Mouse (Mus musculus): ENCODE results near the gene Armc7. TPM values are rescaled to one million over a fixed set of nuclear protein-coding genes. Genes with fewer than 3 reads are reported as not detected.
A peak's percentile ranks its signal among the peaks of the same experiment; 100 is the strongest.

Armc7 gene
- polyA plus RNA-seq (2015; fragmentation: Nextera tagmentation; extraction: Ambion mirVana) = 6.6 and 8.0 TPM in 2 replicates

GRCm38 (mm10) chr11:115475025-115475757 is at the start of gene Armc7:
Armc7 (plus strand) TSS chr11:115475667.
- peak within 1 kb of the TSS; percentile 51 for H3K27ac ChIP-seq
- no peaks in the 10 kb centered on the region for H3K36me3 ChIP-seq
- ATAC-seq = peak; percentile 97
- no peaks in the 10 kb centered on the region for H3K9me3 ChIP-seq
- peak within 1 kb of the TSS; percentile 77 for H3K9ac ChIP-seq
- peak within 1 kb of the TSS; percentile 84 for H3K4me3 ChIP-seq (replicated peaks)
- WGBS = under 1% methylated on average over 26 of the region's 26 CpGs
- no peaks in the 10 kb centered on the region for H3K27me3 ChIP-seq (replicated peaks)
- peak within 1 kb of the TSS; percentile 88 for H3K4me2 ChIP-seq (replicated peaks)
- H3K4me1 ChIP-seq (replicated peaks) = peaks cover 23% of the 10 kb centered on the region

GRCm38 (mm10) chr11:115425671-115426070 is 49.8 kb upstream of the Armc7 start:
- no peak overlapping the region for H3K9ac ChIP-seq
- no peaks in the 10 kb centered on the region for H3K27me3 ChIP-seq (replicated peaks)
- H3K4me2 ChIP-seq (replicated peaks) = no peak overlapping the region
- H3K36me3 ChIP-seq = peaks cover 9% of the 10 kb centered on the region
- WGBS = 86% methylated on average over 6 of the region's 6 CpGs
- no peaks in the 10 kb centered on the region for H3K9me3 ChIP-seq
- no peak overlapping the region for H3K27ac ChIP-seq
- H3K4me3 ChIP-seq (replicated peaks) = no peak overlapping the region
- peaks cover 11% of the 10 kb centered on the region for H3K4me1 ChIP-seq (replicated peaks)
- no peak for ATAC-seq

DNA sequence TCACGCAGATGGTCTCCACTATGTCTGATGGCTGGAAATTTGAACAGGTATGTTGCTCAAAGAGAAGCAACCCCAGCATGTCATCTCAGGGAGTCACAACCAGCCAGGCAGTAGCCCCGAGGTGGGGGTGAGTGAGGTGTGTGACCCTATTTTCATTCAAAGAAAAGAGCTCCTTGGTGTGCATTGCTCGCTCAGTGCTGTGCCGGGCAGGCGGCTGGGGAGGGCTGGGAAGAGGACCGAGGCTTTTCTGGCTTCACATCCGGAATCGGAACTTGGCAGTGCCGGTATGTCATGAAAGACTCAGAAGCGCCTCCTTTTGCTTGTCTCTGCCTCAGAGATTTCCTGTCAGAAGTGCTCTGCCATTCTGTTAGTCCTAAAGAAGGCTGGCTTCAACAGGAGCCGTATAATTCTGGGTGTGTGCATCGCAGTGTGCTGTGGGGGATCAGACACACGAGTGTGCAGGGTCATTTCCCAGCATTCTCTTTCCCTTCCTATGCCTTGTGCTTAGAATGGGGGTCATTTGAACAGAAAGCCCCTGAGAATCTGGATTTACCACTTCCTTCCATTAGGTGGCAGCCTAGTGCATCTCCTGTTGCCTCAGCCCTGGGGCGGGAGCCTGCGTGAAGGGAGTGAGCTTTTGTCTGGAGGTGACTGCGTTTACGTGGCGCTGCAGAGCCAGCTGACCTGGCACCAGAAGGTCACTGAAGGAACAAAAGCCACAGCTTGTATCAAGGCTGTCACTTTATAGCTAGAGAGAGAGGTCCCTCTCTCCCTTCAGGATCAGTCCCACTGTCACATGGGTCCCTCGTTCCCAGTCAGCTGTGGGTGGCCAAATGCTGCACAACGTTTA is 47.8 kb upstream of the Armc7 start:
- H3K4me2 ChIP-seq (replicated peaks) = 0 out of 2 replicates have a peak overlapping the region, but pooled peaks have one; percentile 22
- no peaks in the 10 kb centered on the region for H3K9me3 ChIP-seq
- H3K9ac ChIP-seq = no peak overlapping the region
- H3K4me1 ChIP-seq (replicated peaks) = no peaks in the 10 kb centered on the region
- no peak overlapping the region for H3K4me3 ChIP-seq (replicated peaks)
- ATAC-seq = peak; percentile 80
- H3K36me3 ChIP-seq = peaks cover 19% of the 10 kb centered on the region
- H3K27me3 ChIP-seq (replicated peaks) = no peaks in the 10 kb centered on the region
- H3K27ac ChIP-seq = no peak overlapping the region
- 39% methylated on average over 20 of the region's 20 CpGs for WGBS

- no peak overlapping the region for H3K9ac ChIP-seq
- no peak overlapping the region for H3K4me2 ChIP-seq (replicated peaks)
- no peaks in the 10 kb centered on the region for H3K4me1 ChIP-seq (replicated peaks)
- 88% methylated on average over 7 of the region's 7 CpGs for WGBS
- ATAC-seq = no peak
- H3K36me3 ChIP-seq = peaks cover 19% of the 10 kb centered on the region
- H3K4me3 ChIP-seq (replicated peaks) = no peak overlapping the region
- H3K27ac ChIP-seq = no peak overlapping the region
- no peaks in the 10 kb centered on the region for H3K27me3 ChIP-seq (replicated peaks)
- H3K9me3 ChIP-seq = no peaks in the 10 kb centered on the region
Observed at GRCm38 (mm10) chr11:115429307-115429706, 46.2 kb upstream of the Armc7 start.

- H3K4me1 ChIP-seq (replicated peaks) = peaks cover 3% of the 10 kb centered on the region; the same call in 1 of the 2 replicates
- no peak overlapping the region for H3K4me2 ChIP-seq (replicated peaks)
- H3K9ac ChIP-seq = no peak overlapping the region
- ATAC-seq = no peak
- H3K36me3 ChIP-seq = peaks cover 19% of the 10 kb centered on the region
- no peaks in the 10 kb centered on the region for H3K9me3 ChIP-seq
- H3K27ac ChIP-seq = no peak overlapping the region
- no peak overlapping the region for H3K4me3 ChIP-seq (replicated peaks)
- no peaks in the 10 kb centered on the region for H3K27me3 ChIP-seq (replicated peaks)
- WGBS = 89% methylated on average over 6 of the region's 6 CpGs
Observed at GRCm38 (mm10) chr11:115430561-115430960, 44.9 kb upstream of the Armc7 start.

- H3K27ac ChIP-seq = no peak overlapping the region
- H3K4me1 ChIP-seq (replicated peaks) = peaks cover 11% of the 10 kb centered on the region
- H3K9me3 ChIP-seq = no peaks in the 10 kb centered on the region
- WGBS = 61% methylated on average over 4 of the region's 4 CpGs
- H3K36me3 ChIP-seq = peaks cover 15% of the 10 kb centered on the region
- H3K4me3 ChIP-seq (replicated peaks) = no peak overlapping the region
- peak; percentile 49 for ATAC-seq
- H3K9ac ChIP-seq = no peak overlapping the region
- no peak overlapping the region for H3K4me2 ChIP-seq (replicated peaks)
- no peaks in the 10 kb centered on the region for H3K27me3 ChIP-seq (replicated peaks)
Observed at GRCm38 (mm10) chr11:115432814-115433213, 42.7 kb upstream of the Armc7 start.

DNA sequence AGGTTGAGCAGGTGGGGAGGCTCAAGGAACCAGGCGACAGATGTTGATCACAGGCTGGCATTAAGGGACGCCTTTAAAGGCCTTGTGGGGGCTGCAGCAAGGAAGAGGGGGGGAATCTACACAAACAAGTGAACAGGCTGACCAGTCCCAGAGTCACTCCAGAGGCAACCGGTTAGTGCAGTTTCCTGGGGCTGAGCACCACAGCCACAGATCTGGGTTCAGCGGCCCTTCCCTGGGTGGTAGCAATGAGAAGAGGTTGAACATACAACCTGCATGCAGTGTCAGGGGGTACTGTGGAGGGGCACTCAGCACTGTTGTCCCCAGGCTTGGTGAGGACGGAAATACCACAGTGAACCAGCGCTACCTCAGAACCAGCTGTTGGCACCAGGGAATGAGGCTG is 42.1 kb upstream of the Armc7 start:
- H3K36me3 ChIP-seq = peaks cover 15% of the 10 kb centered on the region
- H3K27me3 ChIP-seq (replicated peaks) = no peaks in the 10 kb centered on the region
- H3K9ac ChIP-seq = no peak overlapping the region
- ATAC-seq = no peak; the same call in 1 of the 2 replicates
- H3K27ac ChIP-seq = no peak overlapping the region
- H3K9me3 ChIP-seq = no peaks in the 10 kb centered on the region
- WGBS = 78% methylated on average over 6 of the region's 6 CpGs
- H3K4me3 ChIP-seq (replicated peaks) = no peak overlapping the region
- peaks cover 11% of the 10 kb centered on the region for H3K4me1 ChIP-seq (replicated peaks)
- no peak overlapping the region for H3K4me2 ChIP-seq (replicated peaks)

DNA sequence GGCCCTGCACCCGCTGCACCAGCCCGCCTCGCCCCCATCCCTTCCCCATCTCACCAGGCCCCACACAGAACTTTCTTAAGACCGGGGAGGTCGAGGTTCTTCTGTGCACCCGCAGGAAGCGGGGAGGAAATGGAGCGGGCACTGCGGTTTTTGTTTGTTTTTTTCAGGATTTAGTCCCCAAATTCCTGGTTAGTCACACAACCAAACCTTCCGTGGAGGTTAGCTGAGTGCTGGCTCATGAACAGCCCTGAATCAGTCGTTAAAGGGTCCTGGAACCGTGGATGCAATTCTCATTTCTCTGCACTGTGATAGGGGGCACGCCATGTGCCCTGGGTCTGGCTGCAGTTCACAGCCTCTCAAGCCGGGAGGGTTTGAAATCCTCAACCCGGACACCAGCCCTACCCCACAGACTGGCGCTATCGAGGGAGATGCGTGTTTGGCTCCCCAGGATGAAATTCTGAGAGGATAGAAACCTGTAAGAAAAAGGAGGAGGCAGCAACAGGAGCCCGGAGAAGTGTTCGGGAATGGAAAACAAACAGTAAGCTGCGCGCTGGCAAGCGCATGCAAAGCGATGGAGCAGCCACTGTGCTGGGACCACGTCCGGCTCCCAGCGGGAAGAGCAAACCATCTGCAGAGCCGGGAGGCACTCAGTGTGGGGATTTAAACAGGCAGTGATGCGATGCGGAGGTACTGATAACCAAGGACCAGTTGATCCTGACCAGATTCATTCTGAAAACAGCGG is 39.7 kb upstream of the Armc7 start:
- WGBS = 7% methylated on average over 31 of the region's 31 CpGs
- H3K27ac ChIP-seq = no peak overlapping the region

DNA sequence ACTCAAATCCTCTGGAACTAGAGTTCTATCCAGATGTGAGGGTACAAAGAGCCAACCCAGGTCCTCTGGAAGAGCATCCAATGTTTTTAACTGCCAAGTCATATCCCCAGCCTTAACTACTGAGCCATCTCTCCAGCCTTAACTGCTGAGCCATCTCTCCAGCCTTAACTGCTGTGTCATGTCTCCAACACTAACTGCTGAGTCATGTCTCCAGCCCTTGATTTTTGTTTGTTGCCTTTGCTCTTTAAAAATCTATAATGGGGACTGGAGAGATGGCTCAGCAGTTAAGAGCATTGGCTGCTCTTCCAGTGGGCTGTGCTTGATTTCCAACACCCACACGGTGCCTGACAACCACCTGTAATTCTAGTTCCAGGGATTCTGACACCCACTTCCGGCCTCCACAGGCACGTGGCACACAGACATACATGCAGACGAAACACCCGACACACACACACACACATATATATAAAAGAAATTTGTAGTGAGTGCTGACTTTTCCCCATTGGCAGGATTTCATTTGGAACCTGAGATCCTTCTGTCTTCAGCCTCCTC is 37.8 kb upstream of the Armc7 start:
- Histone ChIP-seq H3K4me2 (replicated peaks) (no peak overlapping the region), H3K4me3 (replicated peaks) (no peak overlapping the region), H3K36me3 (no peaks in the 10 kb centered on the region), H3K4me1 (replicated peaks) (peaks cover 11% of the 10 kb centered on the region), H3K27ac (no peak overlapping the region), H3K9me3 (no peaks in the 10 kb centered on the region), H3K27me3 (replicated peaks) (no peaks in the 10 kb centered on the region), H3K9ac (no peak overlapping the region)
- ATAC-seq = no peak
- WGBS = 68% methylated on average over 5 of the region's 5 CpGs

More for the DNA sequence above, 39.7 kb upstream of the Armc7 start:
- no peaks in the 10 kb centered on the region for H3K27me3 ChIP-seq (replicated peaks)
- peak overlapping the region; percentile 10 for H3K4me3 ChIP-seq (replicated peaks)
- no peaks in the 10 kb centered on the region for H3K9me3 ChIP-seq
- peak overlapping the region; percentile 43 for H3K9ac ChIP-seq
- H3K4me1 ChIP-seq (replicated peaks) = peaks cover 11% of the 10 kb centered on the region
- peak overlapping the region; percentile 68 for H3K4me2 ChIP-seq (replicated peaks)
- H3K36me3 ChIP-seq = peaks cover 9% of the 10 kb centered on the region
- ATAC-seq = peak; percentile 53; the same call in 1 of the 2 replicates

GRCm38 (mm10) chr11:115439326-115439725 is 36.1 kb upstream of the Armc7 start:
- Histone ChIP-seq H3K36me3 (no peaks in the 10 kb centered on the region), H3K27me3 (replicated peaks) (no peaks in the 10 kb centered on the region), H3K9ac (no peak overlapping the region), H3K4me1 (replicated peaks) (peaks cover 11% of the 10 kb centered on the region), H3K4me2 (replicated peaks) (no peak overlapping the region), H3K27ac (no peak overlapping the region), H3K9me3 (no peaks in the 10 kb centered on the region), H3K4me3 (replicated peaks) (no peak overlapping the region)
- no peak for ATAC-seq
- 81% methylated on average over 3 of the region's 3 CpGs for WGBS

DNA sequence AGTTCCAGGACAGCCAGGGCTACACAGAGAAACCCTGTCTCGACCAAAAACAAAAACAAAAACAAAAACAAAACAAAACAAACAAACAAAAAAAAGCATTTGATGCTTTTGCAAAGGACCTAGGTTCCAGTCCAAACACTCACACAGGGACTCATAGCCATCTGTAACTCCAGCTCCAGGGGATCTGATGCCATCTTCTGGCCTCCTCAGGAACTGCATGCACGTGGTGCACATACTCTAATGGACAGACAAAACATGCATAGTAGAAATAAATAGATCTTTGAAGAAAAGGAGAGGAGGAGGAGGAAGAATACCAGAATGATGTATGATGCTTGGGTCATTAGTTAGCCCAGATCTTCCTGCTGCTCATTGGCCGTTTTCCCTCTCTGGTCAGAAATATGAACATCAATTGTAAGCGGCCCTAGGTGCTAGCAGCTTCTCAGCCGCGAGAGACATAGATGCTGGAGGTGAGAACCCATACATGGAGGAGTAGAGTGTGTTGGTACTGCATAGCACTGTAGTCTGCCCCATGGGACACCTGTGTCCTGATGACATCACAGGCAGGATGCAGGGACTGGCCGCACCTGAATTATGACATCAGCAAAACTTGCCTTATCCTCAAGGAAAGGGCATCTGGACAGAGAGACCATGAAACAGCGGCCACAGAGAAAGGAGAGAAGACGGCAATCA is 35.4 kb upstream of the Armc7 start, which contains the start of gene Trim80:
Trim80 (plus strand) TSS at position 640 of the 690 bp plus-strand sequence.
- Histone ChIP-seq H3K4me3 (replicated peaks) (no peak within 1 kb of the TSS), H3K4me2 (replicated peaks) (no peak within 1 kb of the TSS), H3K27ac (no peak within 1 kb of the TSS), H3K36me3 (no peaks in the 10 kb centered on the region), H3K4me1 (replicated peaks) (peaks cover 11% of the 10 kb centered on the region), H3K9me3 (no peaks in the 10 kb centered on the region), H3K9ac (no peak within 1 kb of the TSS), H3K27me3 (replicated peaks) (no peaks in the 10 kb centered on the region)
- 92% methylated on average over 9 of the region's 9 CpGs for WGBS
- no peak for ATAC-seq
